Mouse (Mus musculus) heart, embryonic 16.5 days (tissue): ENCODE results near the gene Ripor3. TPM values are rescaled to one million over a fixed set of nuclear protein-coding genes. Genes with fewer than 3 reads are reported as not detected.
A peak's percentile ranks its signal among the peaks of the same experiment; 100 is the strongest.
"Not testable (repeated sequence)": the region's sequence is repeated elsewhere in the genome, so short reads cannot be mapped to it uniquely, and the experiment has no call there.

Experiments used
- ATAC-seq: fragments of 200-750 bp; cut with Nextera tagmentation; replicated peaks from 2 replicates; pipeline ENCODE4 v1.8.0; 2017; ENCODE audit warnings: moderate number of reproducible peaks; ENCODE audit not compliant: insufficient read depth, low FRiP score; ENCODE audit errors: extremely low read depth
- H3K27ac ChIP-seq: fragments of 300-500 bp; sonication (generic); 2 replicates; pipeline ENCODE4 v1.5.1; 2014; ENCODE audit warnings: mild to moderate bottlenecking, low read length, control low read depth, moderate library complexity
- H3K27me3 ChIP-seq: fragments of 300-500 bp; sonication (generic); 2 replicates; pipeline ENCODE4 v1.6.1; 2014; ENCODE audit warnings: low read length, mixed read lengths; ENCODE audit not compliant: control insufficient read depth, insufficient read depth
- H3K36me3 ChIP-seq: fragments of 300-500 bp; sonication (generic); 2 replicates; pipeline ENCODE4 v1.6.1; 2014; ENCODE audit not compliant: control insufficient read depth, insufficient read depth
- H3K4me1 ChIP-seq: fragments of 300-500 bp; sonication (generic); 2 replicates; pipeline ENCODE4 v1.6.1; 2014; ENCODE audit warnings: low read length, mixed read lengths; ENCODE audit not compliant: control insufficient read depth, insufficient read depth
- H3K4me2 ChIP-seq: fragments of 300-500 bp; sonication (generic); 2 replicates; pipeline ENCODE4 v1.6.1; 2014; ENCODE audit warnings: low read depth, mild to moderate bottlenecking, control low read depth, low read length
- H3K4me3 ChIP-seq: fragments of 300-500 bp; sonication (generic); 2 replicates; pipeline ENCODE4 v1.5.1; 2014; ENCODE audit warnings: mild to moderate bottlenecking, control low read depth, low read length
- H3K9ac ChIP-seq: fragments of 300-500 bp; sonication (generic); 2 replicates; pipeline ENCODE4 v1.6.1; 2014; ENCODE audit warnings: low read length, control low read depth
- H3K9me3 ChIP-seq: fragments of 300-500 bp; sonication (generic); replicated peaks from 2 replicates; pipeline ENCODE4 v1.6.1; 2016; ENCODE audit warnings: low read length; ENCODE audit not compliant: control insufficient read depth
- WGBS: fragments of 180-500 bp; shearing (Covaris S2); extraction: QIAGEN DNeasy Blood & Tissue Kit; methylation state at CpG from one replicate; pipeline ENCODE4 v1.1.7; 2014; 5-methylcytosine and 5-hydroxymethylcytosine counted together
- polyA plus RNA-seq: library from polyadenylated mRNA; unstranded; fragments of >200 nt; fragmentation: Nextera tagmentation; extraction: Ambion mirVana; gene quantifications from 2 replicates; pipeline ENCODE4 v1.2.1, GENCODE M21; 2015

The Ripor3 gene
- polyA plus RNA-seq, result 0.84 and 0.99 TPM in 2 replicates

DNA sequence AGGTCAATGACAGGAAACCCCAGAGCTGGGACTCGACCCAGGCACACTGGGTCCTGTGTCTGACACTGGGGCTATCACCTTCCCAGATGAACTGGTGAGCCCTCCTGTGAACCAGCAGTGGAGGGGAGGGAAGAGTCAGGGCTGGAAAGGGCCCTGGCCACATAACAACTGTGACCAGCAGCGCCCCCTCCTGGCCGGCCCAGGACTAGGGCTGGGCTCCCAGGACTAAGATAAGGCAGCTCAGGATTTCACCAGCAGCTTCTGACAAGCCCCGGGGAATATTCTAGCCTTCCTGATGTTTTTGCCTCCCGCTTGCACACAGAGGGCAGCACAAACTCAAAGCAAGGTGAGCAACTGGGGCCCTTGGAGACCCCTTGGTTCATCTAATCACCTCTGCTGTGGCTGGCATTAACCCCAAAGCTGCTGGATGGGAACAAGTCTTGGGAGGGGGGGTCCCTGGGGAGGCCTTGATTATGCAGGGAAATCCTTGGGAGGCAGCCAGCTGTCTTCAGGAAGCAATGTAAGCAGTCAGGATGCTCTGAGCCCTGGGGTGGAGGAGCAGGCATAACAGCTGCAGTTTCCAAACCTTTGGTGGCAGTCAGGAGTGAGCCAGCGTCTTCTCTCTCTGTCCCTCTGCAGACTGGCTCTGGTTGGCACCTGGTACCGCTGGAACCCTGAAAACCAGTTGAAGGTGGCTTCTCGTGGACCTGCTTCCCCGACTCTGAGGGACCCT is at the start of gene Ripor3:
Ripor3 (minus strand) TSS at position 683 of the 733 bp plus-strand sequence.
- no peak within 1 kb of the TSS for H3K4me3 ChIP-seq
- H3K27me3 ChIP-seq, result no peaks in the 10 kb centered on the region
- no peak within 1 kb of the TSS for H3K27ac ChIP-seq
- H3K4me1 ChIP-seq, result peaks cover 14% of the 10 kb centered on the region
- H3K36me3 ChIP-seq, result no peaks in the 10 kb centered on the region
- ATAC-seq, result peak; percentile 49
- WGBS, result 32% methylated on average over 9 of the region's 9 CpGs
- no peak within 1 kb of the TSS for H3K4me2 ChIP-seq
- no peak within 1 kb of the TSS for H3K9ac ChIP-seq
- H3K9me3 ChIP-seq, result no peaks in the 10 kb centered on the region

DNA sequence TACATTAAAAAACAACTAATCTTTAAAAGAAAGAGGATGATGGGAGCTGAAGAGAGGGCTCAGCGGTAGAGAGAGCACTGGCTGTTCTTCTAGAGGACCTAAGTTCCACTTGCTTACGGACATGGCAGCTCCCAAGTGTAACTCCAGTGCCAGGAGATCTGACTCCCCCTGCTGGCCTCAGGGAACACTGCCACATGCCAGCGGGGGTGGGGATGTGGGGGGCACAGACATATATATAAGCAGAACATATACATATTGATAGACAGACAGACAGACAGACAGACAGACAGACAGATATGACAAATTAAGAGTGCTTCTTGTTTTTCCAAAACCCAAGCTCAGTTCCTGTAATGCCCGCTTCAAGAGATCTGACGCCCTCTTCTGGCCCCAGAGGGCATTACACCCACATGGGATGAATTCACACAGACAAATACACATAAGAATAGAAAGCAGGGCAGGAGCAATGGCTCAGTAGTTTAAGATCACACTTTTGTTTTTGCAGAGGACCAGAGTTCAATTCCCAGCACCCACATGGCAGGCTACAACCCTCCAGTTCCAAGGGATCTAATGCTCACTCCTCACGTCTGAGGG is 48.9 kb upstream of the Ripor3 start:
- Histone ChIP-seq H3K4me3 (no peak overlapping the region), H3K9me3 (peaks cover 6% of the 10 kb centered on the region), H3K36me3 (no peaks in the 10 kb centered on the region), H3K4me1 (peaks cover 15% of the 10 kb centered on the region), H3K27me3 (no peaks in the 10 kb centered on the region), H3K4me2 (no peak overlapping the region), H3K9ac (no peak overlapping the region), H3K27ac (no peak overlapping the region)
- ATAC-seq, result no peak
- 85% methylated on average over 6 of the region's 6 CpGs for WGBS

DNA sequence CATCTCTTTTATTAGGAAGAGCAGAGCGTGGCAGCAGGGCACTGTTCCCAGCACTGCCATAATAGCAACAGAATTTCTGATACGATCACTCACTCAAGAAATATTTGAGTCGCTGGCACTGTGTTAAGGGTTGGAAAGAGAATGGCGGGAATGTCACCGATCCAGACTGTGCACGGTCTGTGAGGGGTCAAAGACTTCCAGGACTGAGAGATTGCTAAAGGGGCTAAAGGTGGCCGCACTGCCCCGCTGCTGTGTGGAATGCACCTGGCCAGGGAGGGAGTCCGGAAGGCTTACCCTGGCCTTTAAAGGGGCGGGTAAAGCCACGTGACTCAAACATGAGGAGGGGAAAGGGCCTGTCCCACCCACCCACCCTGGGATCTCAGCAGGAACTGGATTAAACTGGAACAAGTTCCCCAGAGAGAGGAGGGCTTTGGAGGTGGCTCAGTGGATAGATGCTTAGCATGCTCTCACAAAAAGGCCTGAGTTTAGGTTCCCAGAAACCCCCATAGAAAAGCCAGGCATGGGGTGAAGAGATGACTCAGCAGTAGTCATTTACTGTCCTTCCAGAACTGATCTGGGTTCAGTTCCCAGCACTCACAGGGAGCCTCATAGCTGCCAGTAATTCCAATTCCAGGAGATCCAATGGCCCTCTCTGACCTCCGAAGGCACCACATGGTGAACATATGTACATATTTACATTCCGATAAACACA is 48.2 kb upstream of the Ripor3 start:
- 20% methylated on average over 13 of the region's 13 CpGs for WGBS
- Histone ChIP-seq H3K27ac (0 out of 2 replicates have a peak overlapping the region, but pooled peaks have one; percentile 23), H3K36me3 (no peaks in the 10 kb centered on the region), H3K4me3 (no peak overlapping the region), H3K27me3 (no peaks in the 10 kb centered on the region), H3K9ac (peak overlapping the region; percentile 37; the same call in 1 of the 2 replicates), H3K4me2 (peak overlapping the region; percentile 33; the same call in 1 of the 2 replicates), H3K9me3 (peaks cover 6% of the 10 kb centered on the region), H3K4me1 (peaks cover 15% of the 10 kb centered on the region)
- ATAC-seq, result 0 out of 2 replicates have a peak, but pooled peaks have one; percentile 8

DNA sequence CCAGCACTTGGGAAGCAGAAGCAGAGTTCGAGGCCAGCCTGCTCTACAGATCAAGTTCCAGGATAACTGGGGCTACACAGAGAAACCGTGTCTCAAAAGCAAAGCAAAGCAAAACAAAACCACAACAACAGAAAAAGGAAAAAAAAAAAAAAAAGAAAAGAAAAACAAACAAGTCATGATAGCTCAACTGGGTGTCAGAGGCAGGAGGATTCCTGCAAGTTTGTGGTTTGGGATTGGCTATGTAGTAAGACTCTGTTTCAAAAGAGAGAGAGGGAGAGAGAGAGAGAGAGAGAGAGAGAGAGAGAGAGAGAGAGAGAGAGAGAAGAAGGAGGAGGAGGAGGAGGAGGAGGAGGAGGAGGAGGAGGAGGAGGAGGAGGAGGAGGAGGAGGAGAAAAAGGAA is 47.5 kb upstream of the Ripor3 start:
- H3K9ac ChIP-seq, H3K27ac ChIP-seq, H3K4me2 ChIP-seq, H3K27me3 ChIP-seq, H3K9me3 ChIP-seq, ATAC-seq, H3K4me3 ChIP-seq, H3K36me3 ChIP-seq: not testable (repeated sequence)
- H3K4me1 ChIP-seq, result peaks cover 15% of the 10 kb centered on the region
- WGBS, result 62% methylated on average over 2 of the region's 2 CpGs

DNA sequence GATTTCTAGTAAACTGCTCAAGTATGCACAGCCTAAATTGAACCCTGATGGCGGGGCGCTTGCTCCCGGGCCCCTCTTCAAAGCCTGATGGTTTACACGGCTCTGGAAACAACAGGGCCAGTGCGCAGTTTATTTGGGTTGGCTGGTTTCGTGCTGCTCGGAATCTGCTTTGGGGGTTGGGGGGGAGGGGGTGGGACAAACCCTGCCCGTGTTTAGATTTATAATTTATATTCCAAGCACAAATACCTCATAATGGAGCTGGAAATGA is 46.2 kb upstream of the Ripor3 start:
- Histone ChIP-seq H3K27me3 (no peaks in the 10 kb centered on the region), H3K36me3 (no peaks in the 10 kb centered on the region), H3K9ac (peak overlapping the region; percentile 42), H3K27ac (peak overlapping the region; percentile 56), H3K4me1 (peaks cover 15% of the 10 kb centered on the region), H3K4me3 (no peak overlapping the region), H3K4me2 (peak overlapping the region; percentile 1; the same call in 1 of the 2 replicates), H3K9me3 (peaks cover 6% of the 10 kb centered on the region)
- whole genome bisulfite sequencing, result 33% methylated on average over 8 of the region's 8 CpGs
- no peak for ATAC-seq

DNA sequence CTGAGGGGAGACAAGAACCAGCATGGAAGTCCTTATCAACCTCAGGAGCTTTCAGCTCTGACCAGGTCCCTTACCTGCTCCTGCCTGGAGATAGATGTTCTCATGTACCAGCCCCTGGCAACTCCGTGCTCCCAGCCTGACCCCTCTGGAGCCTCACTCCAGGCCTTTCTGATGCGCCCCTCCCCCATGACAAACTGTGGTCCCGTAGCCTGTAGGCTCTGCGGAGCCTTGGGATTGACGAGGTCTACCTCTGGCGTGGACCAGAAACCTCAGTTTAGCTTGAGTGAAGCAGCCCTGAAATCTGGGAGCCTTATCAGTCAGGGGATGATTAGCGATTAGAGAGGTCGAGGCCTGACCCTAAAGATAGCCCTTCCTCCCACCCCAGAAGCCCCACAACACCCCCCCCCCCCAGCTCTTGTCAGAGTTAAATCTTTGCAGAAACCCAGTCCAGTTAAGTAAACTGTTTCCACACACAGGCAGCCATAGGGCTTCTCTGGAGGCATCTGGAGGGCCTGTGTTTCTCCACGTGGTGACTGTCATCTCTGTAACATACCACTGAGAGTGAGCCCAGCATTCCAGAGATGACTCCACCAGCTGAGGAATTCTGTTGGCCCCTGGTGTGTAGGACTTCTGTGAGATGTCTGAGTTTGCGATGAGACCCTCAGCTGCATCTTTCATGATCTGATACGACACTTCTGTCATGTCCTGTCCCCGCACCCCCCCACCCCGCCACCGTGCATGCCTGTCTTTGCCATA is 45.7 kb upstream of the Ripor3 start:
- Histone ChIP-seq H3K27ac (peak overlapping the region; percentile 56), H3K9ac (peak overlapping the region; percentile 42), H3K4me3 (no peak overlapping the region), H3K36me3 (no peaks in the 10 kb centered on the region), H3K4me1 (peaks cover 15% of the 10 kb centered on the region), H3K4me2 (peak overlapping the region; percentile 1; the same call in 1 of the 2 replicates), H3K27me3 (peaks cover 5% of the 10 kb centered on the region), H3K9me3 (peaks cover 6% of the 10 kb centered on the region)
- WGBS, result 14% methylated on average over 14 of the region's 14 CpGs
- ATAC-seq, result peak; percentile 66

DNA sequence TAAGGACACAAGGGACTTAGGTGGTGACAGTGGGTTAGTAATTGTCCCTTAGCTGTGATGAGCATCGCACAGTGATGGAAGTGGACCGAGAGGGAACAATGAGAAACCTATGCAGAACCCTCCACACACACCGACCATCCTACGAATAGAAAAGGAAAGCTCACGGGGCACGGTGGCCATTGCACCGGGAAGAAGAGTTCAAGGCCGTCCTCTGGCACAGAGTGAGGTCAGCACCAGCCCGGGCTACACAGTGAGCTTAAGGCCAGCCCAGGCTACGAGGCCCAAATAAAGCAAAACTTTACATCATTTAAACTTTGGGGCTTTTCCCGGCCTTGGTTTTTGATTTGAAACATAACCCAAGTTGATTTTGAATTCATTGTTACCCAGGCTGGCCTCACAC is 43.7 kb upstream of the Ripor3 start:
- H3K27me3 ChIP-seq, result peaks cover 7% of the 10 kb centered on the region
- no peak overlapping the region for H3K9ac ChIP-seq
- no peaks in the 10 kb centered on the region for H3K9me3 ChIP-seq
- no peak overlapping the region for H3K4me3 ChIP-seq
- no peak for ATAC-seq
- H3K4me1 ChIP-seq, result peaks cover 20% of the 10 kb centered on the region
- H3K4me2 ChIP-seq, result no peak overlapping the region
- no peaks in the 10 kb centered on the region for H3K36me3 ChIP-seq
- WGBS, result 92% methylated on average over 11 of the region's 11 CpGs
- H3K27ac ChIP-seq, result no peak overlapping the region

DNA sequence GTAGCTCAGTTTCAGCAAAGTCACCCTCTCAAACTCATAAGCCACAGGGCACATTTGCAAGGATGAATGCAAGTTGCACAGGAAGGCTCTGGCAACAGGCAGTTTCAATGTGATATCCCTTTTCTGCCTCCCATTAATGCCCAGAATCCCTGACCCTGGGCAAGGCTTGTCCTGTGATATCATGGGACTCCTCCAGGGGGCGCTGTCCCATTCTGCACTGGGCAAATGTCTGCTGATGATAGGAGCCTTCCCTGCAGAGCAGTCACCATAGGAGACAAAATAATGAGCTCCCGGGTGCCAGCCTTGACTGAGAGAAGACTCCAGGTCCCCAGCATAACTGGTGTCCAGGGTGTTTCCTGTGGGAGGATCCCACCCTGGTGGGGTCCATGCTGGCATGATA is 42.3 kb upstream of the Ripor3 start:
- peaks cover 20% of the 10 kb centered on the region for H3K4me1 ChIP-seq
- H3K4me3 ChIP-seq, result no peak overlapping the region
- no peak overlapping the region for H3K4me2 ChIP-seq
- H3K9me3 ChIP-seq, result no peaks in the 10 kb centered on the region
- 16% methylated on average over 2 of the region's 2 CpGs for WGBS
- peaks cover 10% of the 10 kb centered on the region for H3K27me3 ChIP-seq
- H3K9ac ChIP-seq, result no peak overlapping the region
- ATAC-seq, result no peak
- H3K36me3 ChIP-seq, result no peaks in the 10 kb centered on the region
- H3K27ac ChIP-seq, result no peak overlapping the region
